Comparison of ENCODE assay signal across 8 mouse cellular contexts in genomic region chr2:29845636-29846035, GRCm38 (mm10). TPM values are rescaled to one million over a fixed set of nuclear protein-coding genes. Genes with fewer than 3 reads are reported as not detected.
DNase-seq lines count a peak whose midpoint lies in the region; ATAC-seq and TF ChIP-seq lines count a peak whose summit lies in the region.

No protein-coding gene starts in this region.

- ATAC-seq in stomach, embryonic 14.5 days (ENCODE audit: insufficient number of reproducible peaks, insufficient read depth, low FRiP score, low read depth), result no peak
- ATAC-seq in stomach, postnatal 0 days (ENCODE audit: low FRiP score, low TSS enrichment), result no peak
- ATAC-seq in limb, embryonic 14.5 days (ENCODE audit: low FRiP score, low read depth), result no peak
- ATAC-seq in stomach, embryonic 16.5 days (ENCODE audit: insufficient read depth, low FRiP score), result no peak

- no peak overlapping the region for H3K9ac ChIP-seq in stomach, embryonic 14.5 days (replicated peaks; ENCODE audit: low read depth, low read length)
- H3K9ac ChIP-seq in stomach, postnatal 0 days (ENCODE audit: low read length), result no peak overlapping the region
- H3K9ac ChIP-seq in limb, embryonic 14.5 days (ENCODE audit: low read depth, low read length, severe bottlenecking), result peak overlapping the region; percentile 34; the same call in 1 of the 2 replicates
- no peak overlapping the region for H3K9ac ChIP-seq in stomach, embryonic 16.5 days (ENCODE audit: low read length)

- H3K9me3 ChIP-seq in stomach, embryonic 14.5 days (ENCODE audit: control insufficient read depth, low read depth, low read length), result no peaks in the 10 kb centered on the region
- no peaks in the 10 kb centered on the region for H3K9me3 ChIP-seq in stomach, postnatal 0 days (ENCODE audit: control insufficient read depth, low read length)
- H3K9me3 ChIP-seq in limb, embryonic 14.5 days (ENCODE audit: control insufficient read depth, low read length), result no peaks in the 10 kb centered on the region
- H3K9me3 ChIP-seq in stomach, embryonic 16.5 days (replicated peaks; ENCODE audit: control insufficient read depth, low read length), result no peaks in the 10 kb centered on the region

- peaks cover 32% of the 10 kb centered on the region for H3K27me3 ChIP-seq in stomach, embryonic 14.5 days (ENCODE audit: control insufficient read depth, insufficient read depth, low read length)
- peaks cover 8% of the 10 kb centered on the region; the same call in 1 of the 2 replicates for H3K27me3 ChIP-seq in stomach, postnatal 0 days (ENCODE audit: control insufficient read depth, insufficient read depth, low read length)
- H3K27me3 ChIP-seq in limb, embryonic 14.5 days (ENCODE audit: control insufficient read depth, insufficient read depth, low read length), result peaks cover 46% of the 10 kb centered on the region
- H3K27me3 ChIP-seq in stomach, embryonic 16.5 days (ENCODE audit: control insufficient read depth, insufficient read depth, low read length), result peaks cover 40% of the 10 kb centered on the region

- peaks cover 13% of the 10 kb centered on the region for H3K36me3 ChIP-seq in stomach, embryonic 14.5 days (ENCODE audit: control insufficient read depth, insufficient read depth, low read length)
- peaks cover 12% of the 10 kb centered on the region for H3K36me3 ChIP-seq in stomach, postnatal 0 days (ENCODE audit: control insufficient read depth, insufficient read depth, low read length)
- H3K36me3 ChIP-seq in limb, embryonic 14.5 days (ENCODE audit: control insufficient read depth, insufficient read depth, low read length), result peaks cover 39% of the 10 kb centered on the region
- H3K36me3 ChIP-seq in stomach, embryonic 16.5 days (ENCODE audit: control insufficient read depth, insufficient read depth, low read length), result 0 out of 2 replicates have a peak, but pooled peaks cover 5% of the 10 kb centered on the region

- TF ChIP-seq POLR2A in limb, embryonic 14.5 days (IDR thresholded peaks at IDR 0.05; ENCODE audit: borderline replicate concordance, extremely low read depth, insufficient read depth, insufficient read length), result no peak

- peak overlapping the region; percentile 35 for H3K4me2 ChIP-seq in stomach, embryonic 14.5 days (replicated peaks; ENCODE audit: low read depth, low read length)
- H3K4me2 ChIP-seq in stomach, postnatal 0 days (replicated peaks; ENCODE audit: low read depth), result no peak overlapping the region
- H3K4me2 ChIP-seq in limb, embryonic 14.5 days (replicated peaks; ENCODE audit: low read depth, low read length, severe bottlenecking), result peak overlapping the region; percentile 43
- peak overlapping the region; percentile 33 for H3K4me2 ChIP-seq in stomach, embryonic 16.5 days (ENCODE audit: low read depth, low read length)

- H3K27ac ChIP-seq in stomach, embryonic 14.5 days (ENCODE audit: low read length), result no peak overlapping the region
- no peak overlapping the region for H3K27ac ChIP-seq in stomach, postnatal 0 days (replicated peaks)
- no peak overlapping the region for H3K27ac ChIP-seq in limb, embryonic 14.5 days (replicated peaks; ENCODE audit: low read depth, low read length)
- no peak overlapping the region for H3K27ac ChIP-seq in stomach, embryonic 16.5 days (ENCODE audit: low read length)

- H3K4me3 ChIP-seq in stomach, embryonic 14.5 days (ENCODE audit: low read depth, low read length), result peak overlapping the region; percentile 18
- H3K4me3 ChIP-seq in stomach, postnatal 0 days (ENCODE audit: low read depth, low read length), result no peak overlapping the region
- peak overlapping the region; percentile 26 for H3K4me3 ChIP-seq in limb, embryonic 14.5 days (replicated peaks; ENCODE audit: low read length)
- peak overlapping the region; percentile 21; the same call in 1 of the 2 replicates for H3K4me3 ChIP-seq in stomach, embryonic 16.5 days (replicated peaks; ENCODE audit: low read length)

- TF ChIP-seq EP300 in stomach, postnatal 0 days (optimal IDR thresholded peaks at IDR 0.05), result no peak

- 15% methylated on average over 25 of the region's 25 CpGs for WGBS in stomach, embryonic 14.5 days
- 41% methylated on average over 25 of the region's 25 CpGs for WGBS in stomach, postnatal 0 days
- 11% methylated on average over 25 of the region's 25 CpGs for WGBS in limb, embryonic 14.5 days
- 27% methylated on average over 25 of the region's 25 CpGs for WGBS in stomach, embryonic 16.5 days

- H3K4me1 ChIP-seq in stomach, embryonic 14.5 days (ENCODE audit: control insufficient read depth, insufficient read depth, low read length), result peaks cover 6% of the 10 kb centered on the region; the same call in 1 of the 2 replicates
- H3K4me1 ChIP-seq in stomach, postnatal 0 days (replicated peaks; ENCODE audit: control insufficient read depth, insufficient read depth), result no peaks in the 10 kb centered on the region
- peaks cover 7% of the 10 kb centered on the region for H3K4me1 ChIP-seq in limb, embryonic 14.5 days (ENCODE audit: control insufficient read depth, insufficient read depth, low read length)
- no peaks in the 10 kb centered on the region for H3K4me1 ChIP-seq in stomach, embryonic 16.5 days (ENCODE audit: control insufficient read depth, insufficient read depth, low read length)

- DNase-seq in embryo, embryonic 10.5 days (ENCODE audit: low spot score), result peak; percentile 55
- no peak for DNase-seq in embryo, embryonic 9.5 days (ENCODE audit: extremely low spot score)
- no peak for DNase-seq in stomach, postnatal 0 days (ENCODE audit: low spot score)
- no peak for DNase-seq in limb, embryonic 14.5 days (ENCODE audit: low spot score)
- DNase-seq in urinary bladder, adult 18-20 months (ENCODE audit: low spot score in 2 of 2), result no peak
- DNase-seq in right cerebral cortex, postnatal 36 days (ENCODE audit: low spot score in 2 of 2), result no peak

- TF ChIP-seq CTCF in stomach, postnatal 0 days (IDR thresholded peaks at IDR 0.05; ENCODE audit: low read depth), result no peak

RNA-seq across cellular contexts. Expression of gene Cercam, which starts 23.3 kb away (rescaled TPM):
- polyA plus RNA-seq in stomach, embryonic 14.5 days (2014; fragmentation: Nextera tagmentation; extraction: Ambion mirVana), result 23.6 and 28.1 TPM in 2 replicates
- 17.7 and 18.7 TPM in 2 replicates for polyA plus RNA-seq in stomach, postnatal 0 days (2015; fragmentation: Nextera tagmentation; extraction: Ambion mirVana)
- polyA plus RNA-seq in limb, embryonic 14.5 days (2012; rRNA removed), result 53.7 and 75.9 TPM in 2 replicates
- 24.8 and 28.1 TPM in 2 replicates for polyA plus RNA-seq in limb, embryonic 14.5 days (2014; fragmentation: Nextera tagmentation; extraction: Ambion mirVana)
- 38.3 and 38.9 TPM in 2 replicates for polyA plus RNA-seq in stomach, embryonic 16.5 days (2015; fragmentation: Nextera tagmentation; extraction: Ambion mirVana)

RNA-seq across cellular contexts. Expression of gene Urm1, which starts 25.8 kb away (rescaled TPM):
- 20.8 and 24.6 TPM in 2 replicates for polyA plus RNA-seq in stomach, embryonic 14.5 days (2014; fragmentation: Nextera tagmentation; extraction: Ambion mirVana)
- polyA plus RNA-seq in stomach, postnatal 0 days (2015; fragmentation: Nextera tagmentation; extraction: Ambion mirVana), result 15.9 and 16.2 TPM in 2 replicates
- polyA plus RNA-seq in limb, embryonic 14.5 days (2012; rRNA removed), result 68.3 and 87.6 TPM in 2 replicates
- polyA plus RNA-seq in limb, embryonic 14.5 days (2014; fragmentation: Nextera tagmentation; extraction: Ambion mirVana), result 26.3 and 28.3 TPM in 2 replicates
- polyA plus RNA-seq in stomach, embryonic 16.5 days (2015; fragmentation: Nextera tagmentation; extraction: Ambion mirVana), result 19.5 and 22.0 TPM in 2 replicates

RNA-seq across cellular contexts. Expression of gene Slc27a4, which starts 43.2 kb away (rescaled TPM):
- 12.2 TPM in 2 replicates for polyA plus RNA-seq in stomach, embryonic 14.5 days (2014; fragmentation: Nextera tagmentation; extraction: Ambion mirVana)
- polyA plus RNA-seq in stomach, postnatal 0 days (2015; fragmentation: Nextera tagmentation; extraction: Ambion mirVana), result 34.0 and 36.4 TPM in 2 replicates
- 24.0 and 29.7 TPM in 2 replicates for polyA plus RNA-seq in limb, embryonic 14.5 days (2012; rRNA removed)
- polyA plus RNA-seq in limb, embryonic 14.5 days (2014; fragmentation: Nextera tagmentation; extraction: Ambion mirVana), result 17.1 and 17.7 TPM in 2 replicates
- 22.0 and 23.6 TPM in 2 replicates for polyA plus RNA-seq in stomach, embryonic 16.5 days (2015; fragmentation: Nextera tagmentation; extraction: Ambion mirVana)

RNA-seq across cellular contexts. Expression of gene Odf2, which starts 43.4 kb away (rescaled TPM):
- 64.3 and 67.2 TPM in 2 replicates for polyA plus RNA-seq in stomach, embryonic 14.5 days (2014; fragmentation: Nextera tagmentation; extraction: Ambion mirVana)
- polyA plus RNA-seq in stomach, postnatal 0 days (2015; fragmentation: Nextera tagmentation; extraction: Ambion mirVana), result 20.5 and 22.6 TPM in 2 replicates
- polyA plus RNA-seq in limb, embryonic 14.5 days (2012; rRNA removed), result 84.6 and 88.0 TPM in 2 replicates
- 42.3 and 47.0 TPM in 2 replicates for polyA plus RNA-seq in limb, embryonic 14.5 days (2014; fragmentation: Nextera tagmentation; extraction: Ambion mirVana)
- 50.9 and 56.1 TPM in 2 replicates for polyA plus RNA-seq in stomach, embryonic 16.5 days (2015; fragmentation: Nextera tagmentation; extraction: Ambion mirVana)

RNA-seq across cellular contexts. Expression of gene Trub2, which starts 57.3 kb away (rescaled TPM):
- polyA plus RNA-seq in stomach, embryonic 14.5 days (2014; fragmentation: Nextera tagmentation; extraction: Ambion mirVana), result 31.0 and 32.3 TPM in 2 replicates
- 14.7 TPM in 2 replicates for polyA plus RNA-seq in stomach, postnatal 0 days (2015; fragmentation: Nextera tagmentation; extraction: Ambion mirVana)
- 45.8 and 49.2 TPM in 2 replicates for polyA plus RNA-seq in limb, embryonic 14.5 days (2012; rRNA removed)
- polyA plus RNA-seq in limb, embryonic 14.5 days (2014; fragmentation: Nextera tagmentation; extraction: Ambion mirVana), result 24.2 and 29.5 TPM in 2 replicates
- polyA plus RNA-seq in stomach, embryonic 16.5 days (2015; fragmentation: Nextera tagmentation; extraction: Ambion mirVana), result 25.2 and 30.9 TPM in 2 replicates
